Mouse (Mus musculus) E14TG2a.4 (cell line): Measurements from ENCODE around the gene Mapkapk3.

Experiments used
- CTCF ChIP-seq: conservative IDR thresholded peaks from 2 replicates; pipeline ENCODE4 v1.5.1; 2014; ENCODE audit warnings: low read length
- NANOG ChIP-seq: IDR thresholded peaks from 2 replicates; pipeline ENCODE4 v1.6.1; 2014; ENCODE audit warnings: borderline replicate concordance, low read length, mixed read lengths

- TF ChIP-seq CTCF = no peak
- TF ChIP-seq NANOG = no peak
Observed at GRCm38 (mm10) chr9:107267028-107267427, 22.6 kb downstream of the Mapkapk3 start.
